Mouse (Mus musculus): ENCODE measurements around the gene Mllt10. TPM values are rescaled to one million over a fixed set of nuclear protein-coding genes. Genes with fewer than 3 reads are reported as not detected.

The Mllt10 gene
- total and polyA plus RNA-seq, 3 experiments: 20.6 to 32.8 (median 32.5) TPM

GRCm38 (mm10) chr2:18095804-18096203, 40.8 kb downstream of the Mllt10 start:
- no peak overlapping the region for H3K9ac ChIP-seq (ENCODE audit: low read depth, low read length)
- WGBS: 48% methylated on average over 2 of the region's 2 CpGs
- H3K36me3 ChIP-seq (ENCODE audit: control insufficient read depth, insufficient read depth, low read length): peaks cover 12% of the 10 kb centered on the region
- H3K27me3 ChIP-seq (ENCODE audit: control insufficient read depth, insufficient read depth, low read length): no peaks in the 10 kb centered on the region
- no peak for TF ChIP-seq POLR2A (IDR thresholded peaks at IDR 0.05; ENCODE audit: insufficient read depth, low read depth, low read length)
- no peak for TF ChIP-seq CTCF (IDR thresholded peaks at IDR 0.05)
- no peak for TF ChIP-seq EP300 (IDR thresholded peaks at IDR 0.05; ENCODE audit: insufficient read depth, low read depth, low read length)
- intact Hi-C loops (cut with DNase I): no loop called here
- no peaks in the 10 kb centered on the region for H3K4me1 ChIP-seq (ENCODE audit: control insufficient read depth, insufficient read depth, low read length)
- no peak overlapping the region for H3K27ac ChIP-seq
- H3K4me3 ChIP-seq: no peak overlapping the region
- peaks cover 2% of the 10 kb centered on the region for H3K79me2 ChIP-seq (replicated peaks; ENCODE audit: control insufficient read depth, insufficient read depth, low read length)
- no peak for DNase-seq

DNA sequence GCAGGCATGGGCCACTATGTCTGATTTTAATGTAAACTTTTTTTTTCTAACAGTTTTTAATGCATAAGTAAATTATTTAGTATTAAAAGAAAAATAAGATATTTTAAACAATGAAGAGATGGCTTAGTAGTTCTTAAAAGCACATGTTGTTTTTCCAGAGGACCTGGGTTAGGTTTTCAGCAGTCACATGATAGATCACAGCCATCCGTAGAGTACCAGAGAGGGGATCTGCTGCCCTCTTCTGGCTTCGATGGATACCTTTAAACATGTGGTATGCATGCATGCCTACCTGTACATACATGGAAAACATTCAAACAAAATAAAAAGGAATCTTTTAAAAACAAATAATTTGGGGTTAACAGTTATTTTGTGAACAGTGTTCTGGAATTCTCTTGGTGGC, 45.9 kb downstream of the Mllt10 start:
- Histone ChIP-seq H3K36me3 (ENCODE audit: control insufficient read depth, insufficient read depth, low read length) (peaks cover 2% of the 10 kb centered on the region), H3K4me1 (ENCODE audit: control insufficient read depth, insufficient read depth, low read length) (no peaks in the 10 kb centered on the region), H3K9ac (ENCODE audit: low read depth, low read length) (no peak overlapping the region), H3K27ac (no peak overlapping the region), H3K27me3 (ENCODE audit: control insufficient read depth, insufficient read depth, low read length) (no peaks in the 10 kb centered on the region), H3K4me3 (no peak overlapping the region), H3K79me2 (replicated peaks; ENCODE audit: control insufficient read depth, insufficient read depth, low read length) (peaks cover 1% of the 10 kb centered on the region; the same call in 1 of the 2 replicates)
- WGBS: 96% methylated on average over 2 of the region's 2 CpGs
- DNase-seq: no peak
- intact Hi-C loops (cut with DNase I): no loop called here
- TF ChIP-seq CTCF (IDR thresholded peaks at IDR 0.05): peak; percentile 55
- no peak for TF ChIP-seq EP300 (IDR thresholded peaks at IDR 0.05; ENCODE audit: insufficient read depth, low read depth, low read length)

DNA sequence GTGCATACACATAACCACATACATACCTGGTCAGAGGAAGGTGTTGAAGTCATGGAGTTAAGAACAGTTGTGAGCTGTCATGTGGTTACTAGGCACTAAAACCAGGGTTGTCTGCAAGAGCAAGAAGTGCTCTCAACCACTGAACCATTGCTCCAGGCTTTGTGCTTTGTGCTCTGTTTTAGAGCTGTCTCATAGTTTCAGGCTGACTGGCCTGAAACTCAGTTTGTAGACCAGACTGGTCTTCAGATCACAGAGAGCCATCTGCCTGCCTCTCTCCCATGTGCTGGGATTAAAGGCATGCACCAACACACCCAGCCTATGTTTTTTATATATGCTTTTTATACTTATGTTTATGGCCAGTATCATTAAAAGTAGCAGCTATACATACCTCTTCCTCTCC, 52.5 kb downstream of the Mllt10 start:
- H3K27me3 ChIP-seq (ENCODE audit: control insufficient read depth, insufficient read depth, low read length): no peaks in the 10 kb centered on the region
- no peak for DNase-seq
- TF ChIP-seq POLR2A (IDR thresholded peaks at IDR 0.05; ENCODE audit: insufficient read depth, low read depth, low read length) (no peak), EP300 (IDR thresholded peaks at IDR 0.05; ENCODE audit: insufficient read depth, low read depth, low read length) (no peak), CTCF (IDR thresholded peaks at IDR 0.05) (no peak)
- H3K9ac ChIP-seq (ENCODE audit: low read depth, low read length): no peak overlapping the region
- H3K4me3 ChIP-seq: no peak overlapping the region
- no peak overlapping the region for H3K27ac ChIP-seq
- H3K79me2 ChIP-seq (replicated peaks; ENCODE audit: control insufficient read depth, insufficient read depth, low read length): 0 out of 2 replicates have a peak, but pooled peaks cover 1% of the 10 kb centered on the region
- intact Hi-C loops (cut with DNase I): no loop called here
- no peaks in the 10 kb centered on the region; the same call in 1 of the 2 replicates for H3K4me1 ChIP-seq (ENCODE audit: control insufficient read depth, insufficient read depth, low read length)
- peaks cover 11% of the 10 kb centered on the region for H3K36me3 ChIP-seq (ENCODE audit: control insufficient read depth, insufficient read depth, low read length)

- TF ChIP-seq CTCF (IDR thresholded peaks at IDR 0.05) (no peak), POLR2A (IDR thresholded peaks at IDR 0.05; ENCODE audit: insufficient read depth, low read depth, low read length) (no peak), EP300 (IDR thresholded peaks at IDR 0.05; ENCODE audit: insufficient read depth, low read depth, low read length) (no peak)
- Histone ChIP-seq H3K27me3 (ENCODE audit: control insufficient read depth, insufficient read depth, low read length) (no peaks in the 10 kb centered on the region), H3K36me3 (ENCODE audit: control insufficient read depth, insufficient read depth, low read length) (peaks cover 11% of the 10 kb centered on the region), H3K4me1 (ENCODE audit: control insufficient read depth, insufficient read depth, low read length) (no peaks in the 10 kb centered on the region; the same call in 1 of the 2 replicates), H3K79me2 (replicated peaks; ENCODE audit: control insufficient read depth, insufficient read depth, low read length) (peaks cover 1% of the 10 kb centered on the region; the same call in 1 of the 2 replicates), H3K27ac (no peak overlapping the region), H3K4me3 (no peak overlapping the region), H3K9ac (ENCODE audit: low read depth, low read length) (no peak overlapping the region)
- 94% methylated on average over 3 of the region's 3 CpGs for WGBS
- intact Hi-C loops (cut with DNase I): no loop called here
- DNase-seq: no peak
Measured at GRCm38 (mm10) chr2:18108214-18108613, 53.2 kb downstream of the Mllt10 start.

DNA sequence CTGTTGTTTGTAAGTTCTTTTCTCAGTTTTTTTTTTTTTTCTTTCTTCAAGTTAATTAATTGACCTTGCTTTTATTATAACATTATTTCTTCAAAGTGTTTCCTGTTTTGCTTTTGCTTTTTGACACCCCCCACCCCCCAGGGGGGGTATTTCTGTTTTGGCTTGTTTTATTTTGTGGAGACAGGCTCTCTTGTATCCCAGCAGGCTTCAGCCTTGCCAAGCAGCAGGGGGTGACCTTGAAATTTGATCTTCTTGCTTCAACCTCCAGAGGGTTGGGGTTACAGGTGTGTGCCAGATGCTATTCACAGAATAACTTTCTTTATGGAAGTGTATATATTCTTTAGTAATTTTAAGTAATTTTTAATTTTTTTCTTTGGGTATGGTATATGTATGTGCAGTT, 56.4 kb downstream of the Mllt10 start:
- intact Hi-C loops (cut with DNase I): no loop called here
- Histone ChIP-seq H3K9ac (ENCODE audit: low read depth, low read length) (no peak overlapping the region), H3K4me3 (no peak overlapping the region), H3K4me1 (ENCODE audit: control insufficient read depth, insufficient read depth, low read length) (no peaks in the 10 kb centered on the region; the same call in 1 of the 2 replicates), H3K36me3 (ENCODE audit: control insufficient read depth, insufficient read depth, low read length) (peaks cover 9% of the 10 kb centered on the region), H3K79me2 (replicated peaks; ENCODE audit: control insufficient read depth, insufficient read depth, low read length) (peaks cover 3% of the 10 kb centered on the region), H3K27me3 (ENCODE audit: control insufficient read depth, insufficient read depth, low read length) (no peaks in the 10 kb centered on the region), H3K27ac (no peak overlapping the region)
- DNase-seq: no peak
- TF ChIP-seq EP300 (IDR thresholded peaks at IDR 0.05; ENCODE audit: insufficient read depth, low read depth, low read length) (no peak), POLR2A (IDR thresholded peaks at IDR 0.05; ENCODE audit: insufficient read depth, low read depth, low read length) (no peak), CTCF (IDR thresholded peaks at IDR 0.05) (no peak)

GRCm38 (mm10) chr2:18116432-18116831, 61.4 kb downstream of the Mllt10 start:
- Histone ChIP-seq H3K27me3 (ENCODE audit: control insufficient read depth, insufficient read depth, low read length) (no peaks in the 10 kb centered on the region), H3K9ac (ENCODE audit: low read depth, low read length) (no peak overlapping the region), H3K4me1 (ENCODE audit: control insufficient read depth, insufficient read depth, low read length) (peaks cover 2% of the 10 kb centered on the region), H3K36me3 (ENCODE audit: control insufficient read depth, insufficient read depth, low read length) (peaks cover 10% of the 10 kb centered on the region), H3K4me3 (no peak overlapping the region), H3K79me2 (replicated peaks; ENCODE audit: control insufficient read depth, insufficient read depth, low read length) (peaks cover 6% of the 10 kb centered on the region), H3K27ac (no peak overlapping the region)
- no peak for TF ChIP-seq CTCF (IDR thresholded peaks at IDR 0.05)
- TF ChIP-seq POLR2A (IDR thresholded peaks at IDR 0.05; ENCODE audit: insufficient read depth, low read depth, low read length): no peak
- no peak for TF ChIP-seq EP300 (IDR thresholded peaks at IDR 0.05; ENCODE audit: insufficient read depth, low read depth, low read length)
- intact Hi-C loops (cut with DNase I): no loop called here
- no peak for DNase-seq
- WGBS: 93% methylated on average over 3 of the region's 3 CpGs
